Mouse (Mus musculus) CH12.LX (cell line): ENCODE results near the gene Fosl1.
"Not testable (repeated sequence)": the region's sequence is repeated elsewhere in the genome, so short reads cannot be mapped to it uniquely, and the experiment has no call there.

ENCODE experiments used
- CHD1 ChIP-seq: IDR thresholded peaks from 2 replicates; pipeline ENCODE4 v1.6.1; 2012; ENCODE audit warnings: low read depth, low read length, improper control_type of control experiment, inconsistent platforms
- CTCF ChIP-seq, 2 experiments: IDR thresholded peaks in 1 of 2; conservative IDR thresholded peaks in 1 of 2; 2 replicates each; pipeline ENCODE4 v1.5.1; 2011 to 2012; ENCODE audit warnings: low read depth in 2 of 2, low read length in 2 of 2, improper control_type of control experiment in 1 of 2, inconsistent platforms in 1 of 2, mild to moderate bottlenecking in 1 of 2, moderate library complexity in 1 of 2
- E2F4 ChIP-seq: IDR thresholded peaks from 2 replicates; pipeline ENCODE4 v1.6.1; 2011; ENCODE audit warnings: low read depth, low read length, improper control_type of control experiment; ENCODE audit not compliant: insufficient replicate concordance
- ELF1 ChIP-seq: IDR thresholded peaks from 2 replicates; pipeline ENCODE4 v1.6.1; 2014; ENCODE audit warnings: low read depth, mild to moderate bottlenecking, inconsistent platforms, low read length, improper control_type of control experiment
- EP300 ChIP-seq: IDR thresholded peaks from 2 replicates; pipeline ENCODE4 v1.6.1; 2011; ENCODE audit warnings: low read length, improper control_type of control experiment
- MAFK ChIP-seq: IDR thresholded peaks from 2 replicates; pipeline ENCODE4 v1.6.1; 2011; ENCODE audit warnings: low read length, improper control_type of control experiment; ENCODE audit not compliant: insufficient replicate concordance
- MAZ ChIP-seq: IDR thresholded peaks from 2 replicates; pipeline ENCODE4 v1.6.1; 2012; ENCODE audit warnings: low read depth, mild to moderate bottlenecking, inconsistent platforms, low read length, improper control_type of control experiment, moderate library complexity
- MEF2A ChIP-seq: IDR thresholded peaks from 2 replicates; pipeline ENCODE4 v1.6.1; 2014; ENCODE audit warnings: low read depth, mild to moderate bottlenecking, inconsistent platforms, low read length, improper control_type of control experiment, borderline replicate concordance
- POLR2A ChIP-seq: IDR thresholded peaks from 2 replicates; pipeline ENCODE4 v1.6.1; 2011; ENCODE audit warnings: low read depth, mild to moderate bottlenecking, improper control_type of control experiment, low read length
- RCOR1 ChIP-seq: conservative IDR thresholded peaks from 2 replicates; pipeline ENCODE4 v1.6.1; 2012; ENCODE audit warnings: low read depth, mild to moderate bottlenecking, inconsistent platforms, low read length, improper control_type of control experiment
- TBP ChIP-seq: conservative IDR thresholded peaks from 2 replicates; pipeline ENCODE4 v1.6.1; 2011; ENCODE audit warnings: low read depth, low read length, improper control_type of control experiment
- USF2 ChIP-seq: conservative IDR thresholded peaks from 2 replicates; pipeline ENCODE4 v1.6.1; 2011; ENCODE audit warnings: low read depth, low read length, improper control_type of control experiment
- ZC3H11A ChIP-seq: IDR thresholded peaks from 2 replicates; pipeline ENCODE4 v1.6.1; 2012; ENCODE audit warnings: low read depth, mild to moderate bottlenecking, inconsistent platforms, low read length, improper control_type of control experiment
- ZMIZ1 ChIP-seq: IDR thresholded peaks from 2 replicates; pipeline ENCODE4 v1.6.1; 2012; ENCODE audit warnings: low read depth, mild to moderate bottlenecking, inconsistent platforms, low read length, improper control_type of control experiment

- not testable (repeated sequence) for TF ChIP-seq CTCF (conservative IDR thresholded peaks at IDR 0.05 in 1 of 2, IDR thresholded peaks at IDR 0.05 in 1 of 2; ENCODE audit: low read depth in 2 of 2, low read length in 2 of 2); MAZ; MEF2A; POLR2A; ELF1; MAFK; ZC3H11A; RCOR1; EP300; TBP; USF2; E2F4
- TF ChIP-seq ZMIZ1 (0 out of 2 replicates have a peak, but pooled peaks have one; percentile 33), CHD1 (0 out of 2 replicates have a peak, but pooled peaks have one; percentile 76)
Observed at GRCm38 (mm10) chr19:5489721-5490120, 42.4 kb downstream of the Fosl1 start.
